Mouse (Mus musculus) testis, adult 2 months (tissue): ENCODE measurements around the gene Psmd12. TPM values are rescaled to one million over a fixed set of nuclear protein-coding genes. Genes with fewer than 3 reads are reported as not detected.

Experiments used
- H3K27ac ChIP-seq: fragments of 200-500 bp; 2 replicates; pipeline ENCODE4 v1.5.1; 2012; ENCODE audit warnings: low read depth, low read length; ENCODE audit not compliant: control insufficient read depth, insufficient read depth
- H3K27me3 ChIP-seq: fragments of 200-500 bp; 2 replicates; pipeline ENCODE4 v1.6.1; 2012; ENCODE audit warnings: mild to moderate bottlenecking, low read length, moderate library complexity; ENCODE audit not compliant: control insufficient read depth, insufficient read depth
- H3K36me3 ChIP-seq: fragments of 200-500 bp; 2 replicates; pipeline ENCODE4 v1.6.1; 2012; ENCODE audit warnings: mild to moderate bottlenecking, low read length; ENCODE audit not compliant: control insufficient read depth, insufficient read depth
- H3K4me1 ChIP-seq: fragments of 200-500 bp; 2 replicates; pipeline ENCODE4 v1.6.1; 2012; ENCODE audit warnings: low read length; ENCODE audit not compliant: control insufficient read depth, insufficient read depth
- H3K4me3 ChIP-seq: fragments of 200-500 bp; 2 replicates; pipeline ENCODE4 v1.5.1; 2012; ENCODE audit warnings: low read depth, mild to moderate bottlenecking, low read length, moderate library complexity, mixed read lengths; ENCODE audit not compliant: control insufficient read depth
- CTCF ChIP-seq: fragments of 200-500 bp; IDR thresholded peaks from 2 replicates; pipeline ENCODE4 v1.5.1; 2012; ENCODE audit warnings: low read depth, mild to moderate bottlenecking, inconsistent platforms, low read length, moderate library complexity; ENCODE audit not compliant: control insufficient read depth, insufficient read depth, insufficient replicate concordance
- POLR2A ChIP-seq: fragments of 200-500 bp; IDR thresholded peaks from 2 replicates; pipeline ENCODE4 v1.6.1; 2012; ENCODE audit warnings: low read depth, mild to moderate bottlenecking, inconsistent platforms, low read length, moderate library complexity; ENCODE audit not compliant: control insufficient read depth
- polyA plus RNA-seq: library from polyadenylated mRNA; depleted of rRNA; stranded (reverse); fragments of >200 nt; gene quantifications from 2 replicates; pipeline ENCODE4 v1.2.3, GENCODE M21; 2012

The Psmd12 gene
- polyA plus RNA-seq, 1 experiment: 28.0 TPM

DNA sequence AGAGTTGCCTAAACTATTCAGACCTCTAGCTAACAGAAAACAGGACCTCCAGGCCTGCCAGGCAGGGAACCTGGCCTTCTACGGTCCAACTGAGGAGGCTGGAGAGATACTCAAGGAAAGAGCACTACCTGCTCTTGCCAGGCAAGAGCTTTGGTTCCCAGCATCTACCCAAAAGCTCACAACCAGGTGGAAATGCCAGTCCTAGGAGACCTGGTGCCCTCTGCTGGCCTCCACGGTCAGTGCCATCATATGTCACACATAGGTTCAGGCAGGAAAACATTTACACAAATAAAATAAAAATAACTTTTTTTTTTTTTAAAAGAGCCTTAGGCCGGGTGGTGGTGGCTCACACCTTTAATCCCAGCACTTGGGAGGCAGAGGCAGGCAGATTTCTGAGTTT, 16.8 kb upstream of the Psmd12 start:
- Histone ChIP-seq H3K36me3 (no peaks in the 10 kb centered on the region), H3K27ac (no peak overlapping the region), H3K4me3 (no peak overlapping the region), H3K27me3 (no peaks in the 10 kb centered on the region), H3K4me1 (peaks cover 3% of the 10 kb centered on the region; the same call in 1 of the 2 replicates)
- TF ChIP-seq POLR2A: no peak
- TF ChIP-seq CTCF: no peak

DNA sequence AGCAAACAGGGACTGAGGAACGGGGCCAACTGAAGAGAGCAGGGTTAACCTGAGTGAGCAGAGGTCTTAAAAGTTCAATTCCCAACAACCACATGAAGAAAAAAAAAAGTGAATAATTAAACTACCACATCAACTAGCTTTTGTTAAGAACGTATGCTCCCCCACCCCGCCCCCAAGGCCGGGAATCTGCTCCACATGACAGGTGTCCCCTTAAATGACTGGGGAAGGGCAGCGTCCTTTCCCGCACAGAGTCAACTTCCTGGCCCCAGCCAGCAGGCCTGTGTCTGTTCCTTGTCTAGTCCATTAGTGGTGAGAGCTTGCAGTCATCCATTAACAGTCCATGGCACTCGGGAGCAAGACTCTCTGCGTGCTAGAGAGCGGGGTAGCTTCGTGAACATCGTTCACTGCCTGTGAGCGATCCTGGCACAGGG, 16.0 kb upstream of the Psmd12 start:
- Histone ChIP-seq H3K4me1 (peaks cover 3% of the 10 kb centered on the region; the same call in 1 of the 2 replicates), H3K27ac (no peak overlapping the region), H3K4me3 (peak overlapping the region; percentile 35), H3K36me3 (no peaks in the 10 kb centered on the region), H3K27me3 (no peaks in the 10 kb centered on the region)
- no peak for TF ChIP-seq CTCF
- TF ChIP-seq POLR2A: no peak

DNA sequence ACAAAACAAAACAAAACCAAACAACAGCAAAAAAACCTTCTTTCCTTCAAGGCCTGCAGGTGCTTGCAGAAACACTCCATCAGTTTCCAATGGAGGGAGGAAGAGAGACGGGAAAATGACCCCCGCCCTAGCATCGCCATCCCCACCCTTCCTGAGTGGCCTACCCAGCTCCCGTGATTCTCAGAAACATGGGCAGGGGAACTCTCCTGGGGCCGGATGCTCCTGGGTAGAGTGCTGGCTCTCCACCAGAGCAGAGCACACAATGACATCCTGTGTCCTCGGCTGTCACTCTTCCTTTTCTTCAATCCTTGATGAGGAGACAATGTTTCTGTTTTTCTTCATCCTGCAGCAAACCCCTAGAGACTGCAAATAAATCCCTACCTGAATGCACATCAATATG, 15.1 kb upstream of the Psmd12 start:
- TF ChIP-seq POLR2A (no peak), CTCF (no peak)
- Histone ChIP-seq H3K27me3 (no peaks in the 10 kb centered on the region), H3K4me3 (no peak overlapping the region), H3K36me3 (no peaks in the 10 kb centered on the region), H3K27ac (no peak overlapping the region), H3K4me1 (peaks cover 5% of the 10 kb centered on the region)

DNA sequence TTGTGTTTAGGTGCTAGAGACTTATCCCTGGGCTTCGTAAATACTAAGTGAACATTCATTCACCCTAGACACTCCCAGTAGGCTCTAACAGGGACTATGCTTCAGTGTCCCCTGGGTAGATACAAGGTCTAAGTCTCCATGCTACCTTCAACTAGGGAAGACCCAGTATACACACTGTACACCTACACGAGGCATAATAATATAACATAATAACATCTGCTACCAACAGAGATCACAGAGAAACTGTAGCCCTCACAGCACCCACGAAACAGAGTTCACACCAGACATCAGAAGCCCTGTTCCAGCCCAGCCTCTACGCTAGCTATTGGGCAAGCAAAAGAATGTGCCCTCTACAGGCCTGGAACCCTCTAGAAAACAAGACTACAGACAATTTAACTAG, 14.2 kb upstream of the Psmd12 start:
- peaks cover 5% of the 10 kb centered on the region for H3K4me1 ChIP-seq
- no peaks in the 10 kb centered on the region for H3K36me3 ChIP-seq
- H3K4me3 ChIP-seq: no peak overlapping the region
- no peak for TF ChIP-seq CTCF
- no peak overlapping the region for H3K27ac ChIP-seq
- no peaks in the 10 kb centered on the region for H3K27me3 ChIP-seq

DNA sequence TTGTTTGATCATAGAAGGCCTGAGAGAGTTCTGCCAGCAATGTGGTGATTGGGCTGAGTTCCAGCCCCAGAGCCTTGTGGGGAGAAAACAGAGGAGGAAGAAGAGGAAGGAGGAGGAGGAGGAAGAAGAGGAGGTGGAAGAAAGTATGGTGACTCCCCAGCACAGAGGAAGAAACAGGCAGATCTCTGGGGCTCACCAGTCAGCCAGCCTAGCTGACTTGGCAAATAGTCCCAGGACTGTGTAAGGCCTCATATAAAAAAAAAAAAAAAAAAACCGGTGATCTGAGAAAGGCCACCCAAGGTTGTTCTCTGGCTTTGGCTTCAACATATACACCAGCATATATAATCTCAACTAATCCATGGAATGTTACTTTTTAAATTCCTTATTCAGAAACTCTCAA, 13.3 kb upstream of the Psmd12 start:
- TF ChIP-seq CTCF (no peak), POLR2A (no peak)
- Histone ChIP-seq H3K27ac (no peak overlapping the region), H3K27me3 (no peaks in the 10 kb centered on the region), H3K4me3 (no peak overlapping the region), H3K4me1 (peaks cover 6% of the 10 kb centered on the region), H3K36me3 (no peaks in the 10 kb centered on the region)

DNA sequence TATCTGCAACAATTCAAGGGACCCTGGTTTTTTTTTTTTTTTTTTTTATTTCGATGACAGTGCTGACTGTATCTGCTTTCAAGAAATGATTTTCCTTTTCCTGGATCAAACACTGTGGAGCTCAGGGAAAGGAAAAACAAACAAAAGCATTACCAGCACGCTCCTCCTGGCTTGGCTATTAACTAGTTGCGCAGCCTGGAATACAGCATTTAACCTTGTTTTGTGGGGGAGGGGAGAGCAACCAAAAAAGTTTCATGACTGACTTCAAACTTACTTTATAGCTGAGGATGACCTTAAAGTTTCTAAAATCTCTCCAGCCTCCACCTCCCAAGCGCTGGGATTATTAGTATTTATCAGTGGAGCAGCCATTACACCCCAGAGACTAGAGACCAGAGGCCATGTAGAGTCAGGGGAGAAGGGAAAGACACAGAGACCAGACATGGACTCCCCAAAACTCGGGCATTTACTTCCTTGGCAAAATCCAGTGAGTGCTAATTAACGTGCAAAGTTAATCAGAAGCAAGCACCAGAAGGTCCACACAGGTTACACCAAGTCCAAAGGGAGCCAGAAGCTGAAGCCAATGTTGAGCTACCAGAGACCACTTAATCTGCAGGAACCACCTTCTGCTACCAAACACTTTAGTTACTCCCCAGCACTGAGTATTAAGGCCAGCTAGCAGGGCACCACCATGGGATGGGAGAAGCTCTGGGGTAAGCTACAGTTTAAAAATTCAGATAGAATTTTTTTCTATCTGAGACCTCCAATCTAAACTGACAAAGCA, 12.5 kb upstream of the Psmd12 start:
- Histone ChIP-seq H3K36me3 (no peaks in the 10 kb centered on the region), H3K27me3 (no peaks in the 10 kb centered on the region), H3K4me3 (no peak overlapping the region), H3K27ac (no peak overlapping the region), H3K4me1 (peaks cover 8% of the 10 kb centered on the region)
- TF ChIP-seq POLR2A (no peak), CTCF (no peak)

DNA sequence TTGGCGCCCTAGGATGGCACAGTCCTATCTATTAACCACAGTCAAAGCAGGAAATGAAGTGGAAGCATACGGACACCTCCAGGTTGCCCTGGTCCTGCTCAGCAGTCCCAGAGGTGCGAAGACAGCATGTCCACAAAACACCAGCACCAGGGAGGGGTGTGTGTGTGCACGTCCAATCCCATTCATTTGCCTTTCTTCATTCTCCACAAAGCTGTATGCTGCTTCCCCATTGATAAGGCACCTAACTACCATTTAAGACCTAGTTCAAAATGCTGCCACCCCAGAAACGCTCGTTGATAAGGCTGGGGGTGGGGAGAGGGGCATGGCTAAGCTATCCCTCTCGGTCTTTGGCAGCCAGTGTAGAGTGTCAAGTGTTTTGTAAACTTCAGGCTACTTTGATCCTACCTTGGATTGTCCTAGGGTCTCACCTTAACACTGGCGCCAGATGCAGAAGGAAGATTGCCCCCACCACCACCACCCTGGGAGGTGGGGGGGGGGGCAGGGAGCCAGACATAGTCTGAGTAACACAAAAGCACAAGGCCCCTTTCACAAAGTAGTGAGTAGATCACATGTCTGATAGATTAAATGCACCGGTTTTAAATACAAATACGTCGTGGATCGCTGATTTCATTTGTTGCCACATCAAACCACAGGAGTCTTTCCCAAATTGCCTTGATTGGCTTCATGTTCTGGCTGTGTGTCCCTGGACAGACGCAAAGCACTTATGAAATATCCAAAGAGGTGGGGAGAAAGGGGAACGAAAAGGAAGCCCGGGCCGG, 10.8 kb upstream of the Psmd12 start:
- no peak overlapping the region for H3K27ac ChIP-seq
- no peak for TF ChIP-seq POLR2A
- no peak for TF ChIP-seq CTCF
- H3K4me1 ChIP-seq: peaks cover 6% of the 10 kb centered on the region
- no peaks in the 10 kb centered on the region for H3K27me3 ChIP-seq
- peak overlapping the region; percentile 80 for H3K4me3 ChIP-seq
- no peaks in the 10 kb centered on the region for H3K36me3 ChIP-seq
